Mouse (Mus musculus): ENCODE results near the gene Gm20896. TPM values are rescaled to one million over a fixed set of nuclear protein-coding genes. Genes with fewer than 3 reads are reported as not detected.
"Not testable (repeated sequence)": the region's sequence is repeated elsewhere in the genome, so short reads cannot be mapped to it uniquely, and the experiment has no call there.

Gene Gm20896
- polyA plus RNA-seq (2014; fragmentation: Nextera tagmentation; extraction: Ambion mirVana) = not detected in 2 replicates

GRCm38 (mm10) chrY:35921426-35921825 lies at the start of gene Gm20896:
TSS of gene Gm20896 (minus strand) at chrY:35921526.
- H3K9ac ChIP-seq (replicated peaks; ENCODE audit: low read depth, low read length); H3K9me3 ChIP-seq (ENCODE audit: control insufficient read depth, low read length); H3K4me3 ChIP-seq (ENCODE audit: low read depth, low read length); ATAC-seq (ENCODE audit: low read depth); H3K27ac ChIP-seq (ENCODE audit: low read depth, low read length); H3K4me1 ChIP-seq (ENCODE audit: control insufficient read depth, insufficient read depth, low read length); H3K27me3 ChIP-seq (ENCODE audit: control insufficient read depth, insufficient read depth, low read length); H3K36me3 ChIP-seq (ENCODE audit: control insufficient read depth, insufficient read depth, low read length); H3K4me2 ChIP-seq (ENCODE audit: low read depth, low read length): not testable (repeated sequence)
- 86% methylated on average over 1 of the region's 6 CpGs for WGBS

Measured in neural tube, embryonic 14.5 days (tissue).